Mouse (Mus musculus): ENCODE results near the gene Usp48. TPM values are rescaled to one million over a fixed set of nuclear protein-coding genes. Genes with fewer than 3 reads are reported as not detected.
A peak's percentile ranks its signal among the peaks of the same experiment; 100 is the strongest.

Gene Usp48
- total RNA-seq, 2 experiments from 2014 or later: 20.1 to 24.4 TPM

DNA sequence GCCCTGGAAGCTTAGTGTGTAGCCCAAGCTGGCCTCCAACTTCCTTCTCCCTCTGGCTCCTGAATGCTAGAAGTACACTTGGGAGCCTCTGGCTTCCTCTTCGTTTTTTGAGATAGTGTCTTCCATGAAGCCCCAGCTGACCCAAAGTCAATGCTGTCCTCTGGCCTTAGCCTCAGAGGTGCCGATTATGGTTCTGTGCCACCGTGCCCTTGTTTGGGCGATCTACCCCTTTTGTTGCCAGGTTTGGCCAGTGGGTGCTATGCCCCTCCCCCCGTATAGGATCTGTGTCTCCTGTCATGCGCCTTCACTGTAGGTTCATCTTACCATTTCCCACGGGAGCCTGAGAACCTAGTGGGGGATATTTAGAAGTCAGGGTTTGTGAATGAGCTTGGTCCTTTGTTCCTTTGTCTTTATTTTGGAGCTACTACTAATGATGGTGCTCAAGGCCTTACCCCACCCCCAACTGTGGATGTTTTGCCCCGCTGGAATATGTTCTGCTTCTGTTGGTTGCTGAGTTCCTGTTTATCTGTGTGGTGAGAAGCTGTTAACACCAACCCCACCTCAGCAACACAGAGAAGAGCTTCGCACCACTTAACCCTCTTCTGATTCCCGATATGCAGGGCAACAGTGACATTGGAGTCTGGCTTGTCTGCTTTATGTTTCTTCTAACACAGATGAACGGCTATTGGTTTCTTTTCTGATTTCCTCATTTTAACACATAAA is 10.1 kb downstream of the Usp48 start:
- intact Hi-C loops (cut with DNase I; ENCODE audit: low total_unique reads): no loop called here
- no peak for DNase-seq

DNA sequence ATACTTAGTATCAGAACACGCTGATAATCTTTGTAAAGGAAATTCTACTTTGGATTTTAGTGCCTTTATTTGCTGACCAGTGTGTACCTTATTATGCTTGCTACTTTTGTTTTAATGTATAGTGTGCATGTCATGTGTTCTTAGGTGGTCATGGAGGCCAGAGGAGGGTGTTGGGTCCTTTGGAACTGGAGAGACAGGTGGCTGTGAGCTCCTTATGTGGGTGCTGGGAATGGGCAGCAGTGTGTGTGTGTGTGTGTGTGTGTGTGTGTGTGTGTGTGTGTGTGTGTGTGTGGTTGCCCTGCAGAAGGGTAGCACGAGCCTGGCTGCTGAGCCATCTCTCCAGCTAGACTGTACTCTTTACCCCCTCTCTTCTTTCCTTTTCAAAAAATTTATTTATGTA is 13.5 kb downstream of the Usp48 start:
- intact Hi-C loops (cut with DNase I; ENCODE audit: low total_unique reads): no loop called here

DNA sequence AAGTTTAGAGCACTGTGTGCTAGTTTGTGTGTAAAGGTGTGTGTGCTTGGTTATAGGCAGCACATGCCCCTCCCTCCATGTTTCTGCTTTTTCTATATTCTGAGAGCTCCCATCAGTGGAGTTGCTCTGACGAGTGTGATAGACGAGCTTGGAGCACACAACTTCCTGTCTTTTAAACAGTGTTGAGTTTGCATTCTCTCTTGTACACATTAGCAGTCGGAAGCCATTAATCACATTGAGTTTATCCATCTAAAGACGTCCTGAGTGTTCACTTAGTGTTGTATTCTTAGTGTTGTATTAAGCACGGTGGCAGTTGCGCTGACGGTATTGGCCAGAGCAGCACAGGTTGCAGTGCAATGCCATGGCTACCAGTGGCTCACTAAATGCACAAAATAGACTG is 15.7 kb downstream of the Usp48 start:
- no peak for DNase-seq
- intact Hi-C loops (cut with DNase I; ENCODE audit: low total_unique reads): no loop called here

More for the DNA sequence above, 13.5 kb downstream of the Usp48 start:
- DNase-seq: no peak

DNA sequence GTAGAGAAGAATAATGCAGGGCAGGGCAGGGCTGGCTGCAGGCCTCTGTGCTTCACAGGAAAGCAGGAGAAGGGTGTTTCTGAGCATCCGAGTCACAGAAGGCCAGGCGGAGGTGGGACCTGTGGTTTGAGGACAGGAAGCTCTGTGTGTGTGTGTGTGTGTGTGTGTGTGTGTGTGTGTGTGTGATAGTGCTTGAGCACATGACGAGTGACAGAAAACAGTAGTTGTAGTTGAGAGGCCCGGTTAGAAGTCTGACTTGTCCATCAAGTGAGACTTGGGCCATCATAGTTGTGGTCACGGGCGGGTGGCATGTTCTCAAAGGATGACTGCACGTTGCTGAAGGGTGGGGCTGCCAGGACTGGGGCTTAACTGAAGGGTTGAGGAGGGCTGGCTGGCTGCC is 16.1 kb downstream of the Usp48 start:
- no peak for DNase-seq
- intact Hi-C loops (cut with DNase I; ENCODE audit: low total_unique reads): no loop called here

DNA sequence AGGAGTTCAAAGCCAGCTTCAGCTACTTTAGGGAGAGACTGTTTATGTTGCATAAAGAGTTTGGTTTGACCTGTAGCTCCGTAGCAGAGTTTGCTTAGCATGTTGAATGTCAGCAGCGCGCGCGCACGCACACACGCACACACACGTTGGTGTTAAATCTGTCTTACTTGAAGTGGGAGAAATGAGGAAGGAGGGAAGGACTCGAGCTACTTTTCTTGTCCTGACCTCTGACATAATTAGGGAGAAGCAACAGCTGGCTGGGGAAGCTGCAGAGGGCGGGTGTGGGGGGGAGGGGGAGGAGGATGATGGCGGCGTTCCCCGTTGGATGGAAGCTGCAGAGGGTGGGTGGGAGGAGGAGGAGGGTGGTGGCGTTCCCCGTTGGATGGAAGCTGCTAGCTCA is 16.7 kb downstream of the Usp48 start:
- intact Hi-C loops (cut with DNase I; ENCODE audit: low total_unique reads): no loop called here

DNA sequence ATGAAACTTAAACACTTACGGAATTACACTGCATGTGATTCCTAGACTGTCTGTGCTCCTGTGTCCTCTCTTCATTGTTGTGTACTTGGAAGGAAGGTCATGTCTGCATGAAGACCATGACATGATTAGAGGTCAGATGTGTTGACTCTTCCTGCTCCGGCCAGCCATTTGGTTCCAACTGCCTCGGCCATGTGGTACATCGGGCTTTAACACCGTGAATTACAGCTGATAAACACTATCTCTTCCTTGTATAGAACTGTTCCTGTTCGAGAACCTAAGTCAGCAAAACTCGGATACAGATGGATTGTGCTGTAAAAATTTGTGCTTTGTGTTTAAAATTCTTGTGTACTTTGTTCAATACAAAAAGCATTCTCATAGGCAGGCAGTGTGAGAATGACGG is 29.3 kb downstream of the Usp48 start:
- intact Hi-C loops (cut with DNase I; ENCODE audit: low total_unique reads): no loop called here
- DNase-seq: no peak

More for the DNA sequence above, 16.7 kb downstream of the Usp48 start:
- DNase-seq: no peak

DNA sequence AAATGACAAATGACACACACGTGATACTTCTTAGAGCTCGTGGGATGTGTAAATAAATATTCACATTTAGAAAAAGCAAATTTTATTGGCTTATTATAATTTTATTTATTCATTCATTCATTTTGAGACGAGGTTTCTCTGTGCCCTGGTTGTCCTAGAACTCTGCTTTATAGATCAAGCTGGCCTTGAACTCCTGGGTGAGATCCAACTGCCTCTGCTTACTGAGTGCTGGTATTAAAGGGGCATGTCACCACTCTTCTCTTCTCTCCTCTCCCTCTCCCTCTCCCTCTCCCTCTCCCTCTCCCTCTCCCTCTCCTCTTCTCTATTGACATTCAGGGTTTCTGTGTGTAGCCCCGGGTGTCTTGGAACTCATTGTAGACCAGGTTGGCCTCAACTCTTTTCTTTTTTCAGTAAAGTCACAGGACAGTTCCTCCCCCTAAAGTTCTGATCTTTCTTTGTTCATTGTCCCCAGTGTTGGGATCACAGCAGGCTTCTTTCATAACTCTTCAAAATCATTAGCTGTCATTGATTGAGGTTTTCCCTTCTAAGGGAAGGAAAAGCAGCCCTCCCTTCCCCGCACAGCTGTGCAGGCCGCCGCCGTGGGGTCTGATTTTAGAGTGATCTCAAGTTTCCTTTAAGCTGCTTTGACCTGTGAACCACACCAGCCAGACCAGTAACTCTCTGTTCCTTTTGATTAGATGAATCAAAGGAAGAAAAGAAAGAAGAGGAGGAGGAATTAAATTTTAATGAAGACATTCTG is 34.1 kb downstream of the Usp48 start:
- intact Hi-C loops (cut with DNase I; ENCODE audit: low total_unique reads): no loop called here
- DNase-seq: no peak

DNA sequence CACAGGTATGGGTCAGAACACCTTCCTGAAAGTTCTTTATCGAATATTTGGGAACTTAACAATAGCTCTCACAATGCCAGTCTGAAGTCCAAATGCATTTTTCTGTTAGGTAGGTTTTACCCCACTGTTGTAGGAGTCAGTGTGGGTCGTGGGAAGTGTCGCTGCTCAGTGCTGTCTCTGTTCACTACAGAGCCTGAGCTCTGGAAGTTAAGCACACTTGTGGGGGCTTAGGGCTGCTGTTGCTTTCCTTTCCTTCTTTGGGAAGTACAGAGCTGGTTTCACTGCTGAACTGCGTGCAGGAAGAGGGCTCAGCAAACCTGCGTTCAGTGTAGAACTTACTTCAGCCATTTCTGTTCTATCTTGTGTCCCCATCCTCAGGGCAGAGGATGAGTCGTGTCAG is 34.8 kb downstream of the Usp48 start:
- DNase-seq: no peak
- intact Hi-C loops (cut with DNase I; ENCODE audit: low total_unique reads): no loop called here

DNA sequence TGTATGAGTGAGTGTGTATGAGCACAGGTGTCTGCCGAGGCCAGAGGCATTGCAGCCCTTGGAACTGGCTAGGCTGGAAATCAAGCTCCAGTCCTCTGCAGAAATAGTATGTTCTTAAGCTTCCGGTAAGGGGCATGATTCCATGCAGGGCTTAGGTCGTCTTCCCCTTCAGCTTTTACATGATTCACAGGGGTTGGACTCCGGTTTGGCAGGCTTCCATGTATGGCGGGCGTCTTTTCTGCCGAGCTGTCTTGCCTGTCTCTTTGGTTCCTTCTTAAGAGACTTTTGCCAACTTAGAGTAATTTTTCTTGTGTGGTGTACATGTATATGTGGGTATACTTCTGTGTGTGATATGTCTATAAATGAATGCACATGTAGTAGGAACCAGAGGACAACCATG is 35.8 kb downstream of the Usp48 start:
- intact Hi-C loops (cut with DNase I; ENCODE audit: low total_unique reads): no loop called here
- peak; percentile 16 for DNase-seq

DNA sequence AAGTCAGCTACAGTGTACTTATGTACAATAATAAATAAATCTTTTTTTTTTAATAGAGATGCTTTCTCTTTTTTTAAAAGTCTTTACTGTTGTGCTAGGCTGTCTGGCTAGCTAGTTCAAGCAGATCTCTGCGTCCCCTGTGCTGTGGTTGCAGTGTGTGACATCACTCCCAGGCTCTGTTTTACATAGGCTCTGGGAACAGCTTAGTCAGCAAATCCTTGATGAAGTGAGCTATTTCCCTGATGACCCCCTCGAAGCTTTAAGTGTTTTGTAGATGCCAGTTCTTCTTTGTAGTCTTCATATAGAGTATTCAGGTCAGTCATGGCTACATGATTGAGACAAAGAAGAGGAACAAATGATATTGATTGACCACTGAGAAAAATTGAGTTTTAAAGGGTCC is 36.6 kb downstream of the Usp48 start:
- intact Hi-C loops (cut with DNase I; ENCODE audit: low total_unique reads): no loop called here
- DNase-seq: no peak

DNA sequence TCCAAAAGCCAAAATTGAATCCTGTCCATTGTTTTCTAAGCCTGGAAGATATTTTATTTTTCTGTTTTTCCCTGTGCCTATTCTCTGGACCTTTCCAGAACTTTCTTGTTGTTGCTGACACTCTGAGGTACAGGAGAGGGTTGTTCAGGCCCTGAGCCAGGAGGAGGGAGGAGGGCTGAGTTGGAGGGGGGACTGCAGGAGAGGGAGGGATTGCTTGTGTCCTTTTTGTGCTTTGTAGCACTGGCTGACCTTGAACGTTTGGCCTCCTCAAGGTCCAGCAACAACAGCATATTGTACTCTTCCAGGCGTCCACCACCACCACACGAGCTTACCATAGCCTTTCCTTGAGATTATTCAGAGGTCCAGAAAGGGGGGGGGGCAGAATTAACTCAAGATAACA is 38.0 kb downstream of the Usp48 start:
- intact Hi-C loops (cut with DNase I; ENCODE audit: low total_unique reads): no loop called here
- DNase-seq: no peak

DNA sequence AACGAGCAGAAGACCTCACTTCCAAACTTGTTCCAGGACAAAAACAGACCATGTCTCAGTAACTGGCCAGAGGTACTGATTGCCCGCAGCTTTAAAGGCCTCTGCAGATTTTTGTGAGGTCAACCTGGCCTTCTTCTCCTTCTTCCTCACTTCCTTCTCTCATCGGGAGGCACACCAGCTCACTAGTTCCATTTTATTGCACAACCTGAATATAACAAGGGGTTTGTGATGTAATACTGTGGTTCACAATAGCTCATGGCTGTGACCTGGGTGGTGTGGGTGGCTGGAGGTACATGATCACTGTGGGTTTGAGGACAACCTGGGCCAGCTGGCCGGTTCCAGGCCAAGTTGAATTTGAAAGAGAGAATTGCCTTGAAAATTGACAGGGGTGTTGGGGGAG is 39.8 kb downstream of the Usp48 start:
- no peak for DNase-seq
- intact Hi-C loops (cut with DNase I; ENCODE audit: low total_unique reads): no loop called here

DNA sequence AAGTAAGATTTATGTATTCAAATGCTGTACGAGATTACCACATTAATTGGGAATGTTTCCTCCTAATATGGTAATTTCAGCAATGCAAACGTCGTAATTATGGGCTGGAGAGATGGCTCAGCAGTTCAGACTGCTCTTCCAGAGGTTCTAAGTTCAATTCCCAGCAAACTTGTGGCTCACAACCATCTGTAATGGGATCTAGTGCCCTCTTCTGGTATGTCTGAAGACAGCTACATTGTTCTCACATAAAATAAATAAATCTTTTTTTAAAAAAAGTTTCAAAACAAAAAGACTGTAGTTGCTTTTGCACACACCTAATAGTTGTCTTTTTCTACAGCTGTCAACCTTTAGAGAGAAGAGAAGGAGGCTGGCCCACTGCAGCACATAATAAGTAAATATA is 43.0 kb downstream of the Usp48 start:
- intact Hi-C loops (cut with DNase I; ENCODE audit: low total_unique reads): no loop called here
- no peak for DNase-seq

DNA sequence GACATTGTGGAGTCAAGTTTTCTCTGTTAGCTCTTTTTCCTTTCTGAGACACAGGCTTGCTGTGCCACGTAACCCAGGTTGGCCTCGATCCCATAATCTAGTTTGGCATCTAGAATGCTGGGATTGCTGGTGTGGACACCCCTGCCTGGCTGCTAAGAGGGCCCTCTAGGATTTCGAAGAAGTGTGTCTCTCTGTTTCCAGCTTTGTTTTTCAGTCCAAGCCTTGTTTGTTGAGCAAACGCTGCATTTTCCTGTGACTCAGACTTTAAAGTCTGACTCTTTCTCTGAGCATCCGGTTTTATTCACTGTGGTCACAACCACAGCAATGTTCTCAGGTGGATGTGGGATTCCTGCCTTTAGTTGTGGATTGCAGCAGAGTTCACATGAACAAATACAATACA is 48.0 kb downstream of the Usp48 start:
- no peak for DNase-seq
- intact Hi-C loops (cut with DNase I; ENCODE audit: low total_unique reads): no loop called here

DNA sequence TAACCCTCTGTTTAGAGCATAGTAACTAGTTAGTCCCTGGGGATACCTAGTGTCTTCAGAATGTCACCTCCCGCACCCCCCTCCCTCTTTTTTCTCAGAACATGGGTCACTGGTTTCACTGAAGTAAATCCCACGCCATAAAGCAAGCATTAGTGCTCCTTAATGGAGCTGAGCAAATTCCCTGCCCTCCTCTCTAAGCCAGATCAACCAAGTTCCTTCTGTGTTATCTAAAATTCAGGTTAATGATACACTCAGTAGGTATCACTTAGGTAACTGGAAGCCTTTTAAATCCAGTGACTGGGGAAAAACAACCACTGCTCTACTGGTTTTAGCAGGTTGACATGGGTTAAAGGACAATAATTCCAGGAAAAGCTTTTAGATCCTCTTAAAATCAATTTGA is 48.5 kb downstream of the Usp48 start:
- no peak for DNase-seq
- intact Hi-C loops (cut with DNase I; ENCODE audit: low total_unique reads): no loop called here

DNA sequence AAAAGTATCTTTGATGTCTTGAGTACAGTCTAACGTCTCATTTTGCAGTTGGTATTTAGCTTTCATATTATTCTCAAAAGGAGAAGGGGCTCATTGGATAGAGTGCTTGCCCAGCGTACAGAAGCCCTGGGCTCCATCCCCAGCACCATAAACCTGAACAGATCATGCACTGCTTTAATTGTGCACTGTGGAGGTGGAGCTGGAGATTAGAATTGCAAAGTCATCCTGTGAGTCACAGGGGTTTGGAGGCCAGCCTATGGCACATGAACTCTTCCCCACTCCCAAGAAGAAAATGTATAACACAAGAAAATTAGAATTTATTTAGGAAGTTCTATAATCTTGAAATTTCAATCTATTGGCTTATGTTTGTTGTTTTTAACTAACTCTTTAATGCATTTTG is 49.9 kb downstream of the Usp48 start:
- DNase-seq: no peak
- intact Hi-C loops (cut with DNase I; ENCODE audit: low total_unique reads): no loop called here

DNA sequence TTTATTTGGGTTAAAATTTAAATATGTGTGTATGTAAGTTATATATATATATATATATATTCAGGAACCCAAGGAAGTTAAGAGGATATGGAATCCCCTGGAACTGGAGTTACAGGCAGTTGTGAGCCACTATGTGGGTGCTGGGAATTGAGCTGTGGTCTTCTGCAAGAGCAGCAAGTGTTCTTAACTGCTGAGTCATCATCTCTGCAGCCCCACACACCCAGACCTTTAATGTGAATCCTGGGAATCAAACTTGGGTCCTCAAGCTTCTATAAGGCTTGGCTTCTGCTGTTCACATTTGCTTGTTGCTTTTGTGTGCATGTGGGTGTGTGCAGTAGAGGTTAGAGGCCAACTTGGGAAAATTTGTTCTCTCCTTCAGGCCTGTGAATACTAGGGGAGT is 52.7 kb downstream of the Usp48 start:
- no peak for DNase-seq
- intact Hi-C loops (cut with DNase I; ENCODE audit: low total_unique reads): no loop called here

DNA sequence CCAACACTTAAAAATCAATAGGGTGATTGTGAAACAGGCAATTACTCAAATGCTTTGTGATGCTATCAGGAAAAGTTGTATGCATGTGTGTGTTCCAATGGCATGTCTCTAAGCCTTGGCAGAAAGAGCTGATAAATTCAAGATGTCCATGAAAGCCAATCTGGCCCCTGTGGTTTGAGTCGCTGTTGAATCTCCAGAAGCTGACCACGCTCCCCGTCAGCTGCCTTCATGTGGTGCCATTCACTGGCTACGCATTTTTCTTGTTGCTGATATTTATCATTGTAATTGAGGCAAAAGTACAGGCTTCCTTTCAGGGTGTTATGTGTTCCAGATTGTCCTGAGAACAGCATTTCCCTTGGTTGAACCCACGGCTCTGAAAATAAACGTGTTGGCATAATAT is 54.1 kb downstream of the Usp48 start:
- intact Hi-C loops (cut with DNase I; ENCODE audit: low total_unique reads): no loop called here
- DNase-seq: no peak

DNA sequence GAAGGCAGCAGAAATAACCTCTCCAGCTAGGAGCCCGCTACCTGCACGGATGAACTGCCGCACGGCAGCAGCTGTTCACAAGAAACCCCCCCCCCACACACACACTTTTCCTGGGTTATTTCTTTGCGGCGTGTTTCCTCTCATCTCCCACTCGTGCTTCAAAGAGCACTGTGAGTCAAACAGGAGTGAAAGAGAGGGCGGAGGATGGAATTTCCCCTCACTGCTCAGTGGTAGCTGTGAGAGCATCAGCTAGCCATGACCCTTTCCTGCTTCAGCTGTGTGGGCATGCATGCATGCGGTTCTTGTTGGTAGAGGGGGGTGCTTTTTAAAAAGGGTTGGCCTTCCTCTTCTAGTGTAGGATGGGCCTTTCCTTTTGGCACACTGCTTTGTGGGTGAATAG is 54.7 kb downstream of the Usp48 start:
- no peak for DNase-seq
- intact Hi-C loops (cut with DNase I; ENCODE audit: low total_unique reads): no loop called here

DNA sequence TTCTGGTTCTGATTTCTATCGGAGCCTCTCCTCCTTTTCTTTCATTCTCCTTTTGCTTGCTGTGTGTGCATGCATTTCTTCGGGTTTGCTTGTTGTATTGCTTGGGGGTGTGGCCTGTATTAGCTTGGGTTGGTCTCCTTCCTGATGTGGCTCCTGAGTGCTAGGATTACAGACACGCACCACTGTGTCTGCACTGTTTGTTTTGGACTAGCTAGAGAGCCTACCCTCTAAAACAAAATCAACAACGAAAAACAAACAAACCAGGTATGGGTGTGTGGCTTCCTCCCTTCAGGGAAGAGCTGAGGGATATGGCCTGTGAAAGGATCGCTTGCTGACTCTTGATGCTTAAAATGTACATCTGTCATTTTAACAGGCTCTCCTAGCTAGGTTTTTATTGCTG is 57.4 kb downstream of the Usp48 start:
- intact Hi-C loops (cut with DNase I; ENCODE audit: low total_unique reads): no loop called here
- DNase-seq: no peak

DNA sequence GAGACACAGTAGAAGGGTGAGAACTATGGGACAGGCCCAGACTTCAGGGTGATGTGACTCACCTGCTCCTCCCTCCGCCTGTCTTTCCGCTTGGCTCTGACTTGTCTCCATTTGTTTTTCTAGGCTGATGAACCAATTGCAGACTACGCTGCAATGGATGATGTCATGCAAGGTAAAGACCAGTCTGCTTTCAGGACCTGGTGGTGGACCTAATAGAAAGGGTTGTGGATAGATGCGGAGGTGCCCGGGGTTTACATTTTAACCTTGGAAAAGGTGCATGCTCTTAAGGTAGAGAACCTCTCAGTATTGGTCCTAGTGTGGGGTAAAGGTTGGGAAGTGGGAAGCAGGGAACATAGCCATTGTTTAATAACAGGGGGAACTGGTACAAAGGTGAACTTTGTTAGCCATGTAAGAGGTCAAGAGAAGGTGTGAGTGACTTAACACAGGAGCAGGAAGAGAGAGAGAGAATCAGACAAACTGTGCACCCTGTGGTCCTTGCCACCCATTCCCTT is 59.3 kb downstream of the Usp48 start:
- DNase-seq: no peak
- intact Hi-C loops (cut with DNase I; ENCODE audit: low total_unique reads): no loop called here
